ENCODE assay signal across 9 mouse cellular contexts in the genomic region with DNA sequence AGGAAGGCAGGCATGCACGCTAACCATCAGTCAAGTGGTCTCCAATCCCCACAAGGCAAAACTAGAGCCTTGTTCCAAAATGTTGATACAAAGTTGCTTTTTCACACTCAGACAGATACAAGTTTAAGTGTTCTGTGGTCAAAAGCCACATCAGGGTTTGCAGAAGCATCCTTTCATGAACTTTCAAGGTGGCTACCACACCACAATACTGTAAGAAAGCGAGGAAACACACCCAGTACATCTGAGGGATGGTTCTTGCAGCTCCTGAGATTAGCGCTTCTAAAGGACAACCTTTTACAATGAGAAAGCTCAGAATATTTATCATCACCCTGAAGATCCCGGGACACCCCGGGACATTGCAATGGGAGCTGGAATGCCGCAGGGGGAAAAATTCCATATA. TPM values are rescaled to one million over a fixed set of nuclear protein-coding genes. Genes with fewer than 3 reads are reported as not detected.
DNase-seq lines count a peak whose midpoint lies in the region; ATAC-seq and TF ChIP-seq lines count a peak whose summit lies in the region.
"Had no signal": no experiment of that assay in that cellular context is flagged by ENCODE, and none has a peak within 500 bp of the region (broad histone marks: within the 10 kb centered on the region; RNA-seq: fewer than 3 reads in every experiment).

No protein-coding gene starts in this region.

- H3K36me3 ChIP-seq in kidney, postnatal 0 days (ENCODE audit: insufficient read depth, low read length), result no peaks in the 10 kb centered on the region
- 0 out of 2 replicates have a peak, but pooled peaks cover 3% of the 10 kb centered on the region for H3K36me3 ChIP-seq in intestine, embryonic 14.5 days (ENCODE audit: control insufficient read depth, insufficient read depth, low read length)
- H3K36me3 ChIP-seq in neural tube, embryonic 12.5 days, result no peaks in the 10 kb centered on the region

- peak overlapping the region; percentile 95 for H3K4me3 ChIP-seq in kidney, postnatal 0 days (replicated peaks; ENCODE audit: low read depth, low read length)
- peak overlapping the region; percentile 80 for H3K4me3 ChIP-seq in intestine, embryonic 14.5 days (ENCODE audit: low read depth, low read length)
- H3K4me3 ChIP-seq in neural tube, embryonic 12.5 days, result peak overlapping the region; percentile 92

- no peak for ATAC-seq in kidney, postnatal 0 days (replicated peaks; ENCODE audit: low FRiP score, low read depth)
- no peak for ATAC-seq in intestine, embryonic 14.5 days (replicated peaks; ENCODE audit: low FRiP score, low TSS enrichment, low read depth)
- no peak for ATAC-seq in neural tube, embryonic 12.5 days (ENCODE audit: low FRiP score, low read depth)
- ATAC-seq in monocyte, adult 5-6 weeks (replicated peaks; ENCODE audit: insufficient number of reproducible peaks, low FRiP score, low TSS enrichment, poor library complexity, severe bottlenecking), result no peak

- no peaks in the 10 kb centered on the region for H3K27me3 ChIP-seq in kidney, postnatal 0 days (ENCODE audit: insufficient read depth, low read length)
- no peaks in the 10 kb centered on the region for H3K27me3 ChIP-seq in intestine, embryonic 14.5 days (replicated peaks; ENCODE audit: control insufficient read depth, insufficient read depth, low read length)
- H3K27me3 ChIP-seq in neural tube, embryonic 12.5 days (replicated peaks), result no peaks in the 10 kb centered on the region

- 0 out of 2 replicates have a peak, but pooled peaks cover 8% of the 10 kb centered on the region for H3K4me1 ChIP-seq in kidney, postnatal 0 days (replicated peaks; ENCODE audit: insufficient read depth, low read length)
- H3K4me1 ChIP-seq in intestine, embryonic 14.5 days (replicated peaks; ENCODE audit: control insufficient read depth, insufficient read depth, low read length), result peaks cover 14% of the 10 kb centered on the region
- H3K4me1 ChIP-seq in neural tube, embryonic 12.5 days, result peaks cover 39% of the 10 kb centered on the region

- no peak overlapping the region for H3K27ac ChIP-seq in kidney, postnatal 0 days
- no peak overlapping the region for H3K27ac ChIP-seq in intestine, embryonic 14.5 days (ENCODE audit: low read depth)
- H3K27ac ChIP-seq in neural tube, embryonic 12.5 days, result no peak overlapping the region

- TF ChIP-seq CTCF in kidney, postnatal 0 days (IDR thresholded peaks at IDR 0.05; ENCODE audit: low read depth), result no peak

- no peaks in the 10 kb centered on the region for H3K9me3 ChIP-seq in kidney, postnatal 0 days (replicated peaks; ENCODE audit: low read length)
- H3K9me3 ChIP-seq in intestine, embryonic 14.5 days (ENCODE audit: control insufficient read depth, low read length), result no peaks in the 10 kb centered on the region
- no peaks in the 10 kb centered on the region for H3K9me3 ChIP-seq in neural tube, embryonic 12.5 days

- no peak for DNase-seq in kidney, postnatal 0 days (ENCODE audit: low spot score)
- DNase-seq in kidney, postnatal 36 days, result no peak
- DNase-seq in c-Kit-negative CD71-positive TER-119-positive erythroid progenitor cells, embryonic 14.5 days (ENCODE audit: low read depth, low spot score), result peak; percentile 1
- no peak for DNase-seq in intestine, embryonic 14.5 days (ENCODE audit: low spot score)
- DNase-seq in embryo, embryonic 10 days (ENCODE audit: low spot score), result no peak
- no peak for DNase-seq in left cerebral cortex, postnatal 4 days

- intact Hi-C loops in left cerebral cortex, postnatal 4 days (cut with DNase I), result no loop called here

- peak overlapping the region; percentile 76 for H3K4me2 ChIP-seq in kidney, postnatal 0 days (ENCODE audit: low read length)
- peak overlapping the region; percentile 73 for H3K4me2 ChIP-seq in intestine, embryonic 14.5 days (ENCODE audit: low read length)
- H3K4me2 ChIP-seq in neural tube, embryonic 12.5 days (replicated peaks), result peak overlapping the region; percentile 88

- 40% methylated on average over 6 of the region's 6 CpGs for WGBS in kidney, postnatal 0 days
- 32% methylated on average over 6 of the region's 6 CpGs for WGBS in intestine, embryonic 14.5 days
- 48% methylated on average over 6 of the region's 6 CpGs for WGBS in neural tube, embryonic 12.5 days

- H3K9ac ChIP-seq in kidney, postnatal 0 days (ENCODE audit: low read depth, low read length), result no peak overlapping the region
- 0 out of 2 replicates have a peak overlapping the region, but pooled peaks have one; percentile 23 for H3K9ac ChIP-seq in intestine, embryonic 14.5 days (ENCODE audit: low read length)
- peak overlapping the region; percentile 99; the same call in 1 of the 2 replicates for H3K9ac ChIP-seq in neural tube, embryonic 12.5 days

RNA-seq across cellular contexts. Expression of a gene that starts 1.4 kb away (rescaled TPM):
- 35.6 and 38.6 TPM in 2 replicates for polyA plus RNA-seq in kidney, postnatal 0 days (2015; fragmentation: Nextera tagmentation; extraction: Ambion mirVana)
- polyA plus RNA-seq in intestine, embryonic 14.5 days (2014; fragmentation: Nextera tagmentation; extraction: Ambion mirVana), result 57.0 and 58.5 TPM in 2 replicates
- polyA plus RNA-seq in neural tube, embryonic 12.5 days (2016; fragmentation: Nextera tagmentation; extraction: Ambion mirVana), result 121 and 123 TPM in 2 replicates
- total RNA-seq in monocyte, adult 5-6 weeks (2017), result 25.0 to 47.8 TPM (median 37.3 TPM) in 3 replicates
- 100 to 1,000 TPM; 107 to 111 TPM for total RNA-seq in left cerebral cortex, postnatal 4 days (2021)

RNA-seq across cellular contexts. Expression of a gene that starts 22.1 kb away (rescaled TPM):
- polyA plus RNA-seq in kidney, postnatal 0 days (2015; fragmentation: Nextera tagmentation; extraction: Ambion mirVana), result 13.5 and 16.7 TPM in 2 replicates
- 12.5 and 12.8 TPM in 2 replicates for polyA plus RNA-seq in intestine, embryonic 14.5 days (2014; fragmentation: Nextera tagmentation; extraction: Ambion mirVana)
- 6.8 and 8.0 TPM in 2 replicates for polyA plus RNA-seq in neural tube, embryonic 12.5 days (2016; fragmentation: Nextera tagmentation; extraction: Ambion mirVana)
- total RNA-seq in monocyte, adult 5-6 weeks (2017), result 17.7 to 21.3 TPM (median 20.5 TPM) in 3 replicates
- total RNA-seq in left cerebral cortex, postnatal 4 days (2021), result 1 to 10 TPM; 2.3 to 4.2 TPM

RNA-seq across cellular contexts. Expression of a gene that starts 57.2 kb away (rescaled TPM):
- not detected in 2 replicates for polyA plus RNA-seq in kidney, postnatal 0 days (2015; fragmentation: Nextera tagmentation; extraction: Ambion mirVana)
- polyA plus RNA-seq in intestine, embryonic 14.5 days (2014; fragmentation: Nextera tagmentation; extraction: Ambion mirVana), result not detected in 2 replicates
- polyA plus RNA-seq in neural tube, embryonic 12.5 days (2016; fragmentation: Nextera tagmentation; extraction: Ambion mirVana), result not detected in 2 replicates
- total RNA-seq in monocyte, adult 5-6 weeks (2017), result not detected in 3 replicates
- not detected for total RNA-seq in left cerebral cortex, postnatal 4 days (2021)
- total RNA-seq: liver, adult 2 months had no signal
- polyA plus RNA-seq: liver, adult 2 months had no signal
